Mouse (Mus musculus): Measurements from ENCODE around the gene Foxn3.
"Not testable (repeated sequence)": the region's sequence is repeated elsewhere in the genome, so short reads cannot be mapped to it uniquely, and the experiment has no call there.

Gene Foxn3

DNA sequence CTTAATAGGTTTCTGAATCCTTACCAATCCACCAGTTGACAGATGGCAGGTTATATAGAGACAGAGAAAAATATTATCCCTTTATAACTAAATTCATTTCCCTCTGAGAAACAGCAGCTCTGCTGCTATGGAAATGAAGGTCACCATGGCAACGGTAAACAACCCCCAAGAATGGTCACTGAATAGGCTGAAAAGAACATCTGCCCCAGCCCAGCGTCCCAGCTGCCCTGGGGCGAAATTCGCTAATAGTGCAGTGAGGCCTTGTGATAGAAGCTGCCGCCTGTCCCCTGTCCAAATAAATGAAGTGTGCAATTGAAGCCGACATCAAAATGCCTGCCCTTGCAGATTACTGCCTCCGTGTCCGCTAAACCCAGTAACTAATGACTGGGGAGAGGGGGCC, 343.0 kb downstream of the Foxn3 start:
- no peak for DNase-seq (ENCODE audit: low spot score)

- DNase-seq (ENCODE audit: low spot score), result no peak
Observed at GRCm38 (mm10) chr12:99219812-99220211, 343.6 kb downstream of the Foxn3 start.

GRCm38 (mm10) chr12:99217145-99217698, 346.2 kb downstream of the Foxn3 start:
- no peak for DNase-seq (ENCODE audit: low spot score)

- DNase-seq (ENCODE audit: low spot score), result no peak
Observed at GRCm38 (mm10) chr12:99216341-99216761, 347.0 kb downstream of the Foxn3 start.

GRCm38 (mm10) chr12:99215521-99216255, 347.7 kb downstream of the Foxn3 start:
- DNase-seq (ENCODE audit: low spot score), result no peak

- DNase-seq (ENCODE audit: low spot score), result no peak
Observed at GRCm38 (mm10) chr12:99214098-99214497, 349.3 kb downstream of the Foxn3 start.

DNA sequence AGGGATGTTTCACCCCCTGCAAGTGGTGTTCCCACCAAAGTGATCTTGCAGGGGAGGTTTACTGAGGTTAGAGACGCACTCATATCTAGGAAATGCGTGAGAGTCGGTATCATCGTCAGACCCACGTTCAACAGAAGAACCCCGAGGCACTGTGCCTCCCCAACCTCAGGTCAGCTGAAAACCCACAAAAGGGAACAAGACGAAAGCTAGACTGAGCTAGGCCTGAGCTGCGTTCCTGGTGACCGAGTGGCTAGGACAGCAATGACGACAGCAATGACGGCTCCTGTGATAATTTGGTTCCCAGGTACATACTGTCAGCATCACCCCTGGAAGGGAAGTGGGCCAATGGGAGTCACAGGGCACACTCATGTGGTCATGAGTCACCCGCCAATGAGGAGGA, 350.2 kb downstream of the Foxn3 start:
- no peak for DNase-seq (ENCODE audit: low spot score)

GRCm38 (mm10) chr12:99209801-99210200, 353.6 kb downstream of the Foxn3 start:
- no peak for DNase-seq (ENCODE audit: low spot score)

DNA sequence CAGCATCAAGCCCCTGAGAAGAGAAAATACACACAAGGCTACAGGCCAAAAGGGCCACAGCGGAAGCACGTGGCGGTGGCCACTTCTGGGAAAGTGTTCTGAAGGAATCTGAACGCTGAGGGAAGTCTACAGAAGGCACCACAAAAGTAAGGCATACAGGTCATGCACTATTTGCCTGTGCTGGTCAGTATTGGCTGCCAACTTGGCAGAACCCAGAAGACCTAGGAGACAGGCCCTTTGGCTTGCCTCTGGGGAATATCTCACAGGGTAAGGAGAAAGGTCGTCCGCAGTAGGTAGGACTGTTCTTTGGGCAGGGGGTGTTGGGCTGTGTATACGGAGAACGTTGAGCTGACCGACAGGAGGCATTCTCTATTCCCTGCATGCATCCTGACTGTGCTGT, 355.1 kb downstream of the Foxn3 start:
- DNase-seq (ENCODE audit: low spot score), result no peak

DNA sequence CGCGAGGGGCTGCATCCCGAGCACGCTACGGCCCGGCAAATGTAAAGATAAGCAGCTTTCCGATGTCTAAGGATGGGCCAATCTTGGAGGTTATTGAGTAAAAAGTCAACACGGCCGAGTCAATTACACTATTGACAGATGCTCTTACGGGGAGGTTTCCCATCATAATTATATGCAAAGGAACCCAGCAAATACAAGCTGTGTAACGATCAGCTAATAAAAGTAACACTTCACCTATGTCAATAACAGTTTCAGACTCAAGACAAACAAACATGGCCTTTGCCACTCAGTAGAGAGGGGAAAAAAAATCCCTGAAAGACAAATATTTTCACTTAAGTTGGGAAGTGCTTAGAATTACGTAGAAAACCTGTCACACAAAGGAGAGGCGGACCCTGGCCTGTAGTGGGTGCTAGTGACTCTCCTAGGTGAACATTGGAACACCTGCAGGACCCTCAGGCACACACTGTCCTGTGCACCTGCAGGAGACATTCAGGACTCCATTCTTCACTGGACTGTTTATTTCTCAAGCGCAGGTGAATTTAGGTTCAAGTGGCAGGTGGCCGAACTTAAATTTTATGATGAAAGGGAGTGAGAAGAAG, 356.3 kb downstream of the Foxn3 start:
- DNase-seq (ENCODE audit: low spot score), result no peak

DNA sequence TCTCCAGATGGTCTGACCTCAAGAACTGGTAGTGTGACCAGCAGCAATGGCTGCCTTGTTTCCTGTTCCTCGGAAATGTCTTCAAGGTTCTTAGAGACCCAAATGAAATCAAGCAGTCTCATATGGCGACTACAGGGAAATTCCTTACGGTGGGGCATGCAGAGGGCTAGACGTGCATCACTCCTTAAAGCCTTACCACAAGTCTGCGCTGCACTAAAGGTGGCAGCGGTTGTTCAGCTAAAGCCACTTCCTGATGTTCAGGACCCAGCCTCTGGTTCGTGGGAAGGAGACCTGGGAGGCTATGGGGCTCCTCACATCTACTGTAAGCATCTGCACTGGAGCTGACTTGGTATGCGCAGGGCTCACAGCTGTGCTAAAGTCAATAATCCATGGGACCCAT, 357.6 kb downstream of the Foxn3 start:
- DNase-seq (ENCODE audit: low spot score), result no peak

DNA sequence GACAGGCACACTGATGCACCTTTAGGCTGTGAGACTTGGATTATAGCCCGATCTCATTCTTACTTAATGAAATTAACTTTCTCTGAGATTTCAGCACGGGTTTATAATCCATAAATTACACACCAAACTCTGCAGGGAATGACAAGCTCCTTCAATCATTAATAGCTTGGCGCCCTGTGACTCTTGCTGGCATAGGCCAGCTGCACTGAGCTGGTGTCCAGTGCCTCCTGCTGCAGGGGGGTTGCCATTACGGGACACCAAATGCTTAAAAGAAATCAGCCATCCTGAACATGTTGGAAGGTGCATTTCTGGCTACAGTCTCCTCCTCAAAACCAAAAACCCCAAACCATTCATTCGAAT, 364.3 kb downstream of the Foxn3 start:
- no peak for DNase-seq (ENCODE audit: low spot score)

GRCm38 (mm10) chr12:99198428-99199123, 364.8 kb downstream of the Foxn3 start:
- DNase-seq (ENCODE audit: low spot score), result no peak

- DNase-seq (ENCODE audit: low spot score), result peak; percentile 14
Observed at GRCm38 (mm10) chr12:99197031-99197430, 366.4 kb downstream of the Foxn3 start.

- no peak for DNase-seq (ENCODE audit: low spot score)
Observed at GRCm38 (mm10) chr12:99195655-99196054, 367.7 kb downstream of the Foxn3 start.

GRCm38 (mm10) chr12:99194120-99194519, 369.3 kb downstream of the Foxn3 start:
- not testable (repeated sequence) for DNase-seq (ENCODE audit: low spot score)

DNA sequence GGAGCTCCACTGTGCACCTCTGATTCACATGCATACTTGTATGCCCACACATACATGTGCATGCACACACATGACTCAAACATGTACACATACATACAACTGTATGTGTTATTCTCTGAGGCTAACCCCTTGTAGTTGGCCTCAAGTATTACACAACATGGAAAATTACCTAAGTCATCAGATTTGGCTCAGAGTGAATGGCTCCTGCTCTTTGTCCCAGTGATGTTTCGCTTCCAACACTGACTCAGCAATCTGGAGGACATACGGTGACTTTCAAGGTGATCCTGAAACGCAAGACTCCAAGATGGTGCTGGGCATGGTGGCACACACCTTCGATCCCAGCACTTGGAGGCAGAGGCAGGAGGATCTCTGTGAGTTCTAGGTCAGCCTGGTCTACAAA, 375.7 kb downstream of the Foxn3 start:
- no peak for DNase-seq (ENCODE audit: low spot score)

DNA sequence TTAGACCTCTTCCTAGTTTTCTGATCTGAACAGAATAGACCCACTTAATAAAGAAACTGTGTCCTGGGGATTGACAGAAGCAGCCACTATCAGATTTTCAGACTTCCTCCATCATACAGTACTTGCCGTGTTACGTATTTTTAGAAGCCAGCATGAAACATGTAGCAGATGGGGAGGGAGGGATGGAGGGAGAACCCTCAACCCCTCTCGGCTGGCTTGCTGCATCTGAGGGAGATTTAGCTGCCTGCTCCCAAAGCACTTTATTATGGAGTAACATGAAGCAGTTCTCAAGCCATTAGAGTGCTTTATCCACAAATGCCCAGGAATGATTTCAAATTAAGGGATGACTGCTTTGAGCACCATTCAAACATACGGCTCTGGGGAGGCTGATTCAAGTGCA, 377.1 kb downstream of the Foxn3 start:
- no peak for DNase-seq (ENCODE audit: low spot score)

DNA sequence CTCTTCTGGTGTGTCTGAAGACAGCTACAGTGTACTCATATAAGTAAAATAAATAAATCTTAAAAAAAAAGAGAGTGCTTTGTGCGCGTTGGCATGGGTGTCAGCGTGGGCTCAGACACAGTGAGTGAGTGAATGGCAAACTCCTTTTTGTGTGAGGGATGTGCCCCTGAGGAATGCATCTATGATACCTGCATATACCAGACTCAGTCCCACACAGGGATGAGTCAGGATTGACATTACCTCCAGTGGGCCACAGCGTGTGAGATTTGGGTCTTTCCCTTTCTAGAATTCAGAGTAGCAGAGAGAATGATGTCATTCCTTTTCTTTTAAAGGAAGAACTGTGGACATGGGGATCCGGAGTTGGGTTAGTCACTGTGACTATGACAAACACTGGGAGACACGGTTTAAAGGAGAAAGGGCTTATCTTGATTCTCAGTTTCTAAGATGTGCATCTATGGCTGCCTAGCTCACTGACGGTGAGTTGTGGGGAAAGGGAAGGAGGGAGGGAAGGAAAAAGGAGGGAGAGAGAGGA, 380.1 kb downstream of the Foxn3 start:
- DNase-seq (ENCODE audit: low spot score), result no peak

GRCm38 (mm10) chr12:99182338-99182737, 381.0 kb downstream of the Foxn3 start:
- no peak for DNase-seq (ENCODE audit: low spot score)

DNA sequence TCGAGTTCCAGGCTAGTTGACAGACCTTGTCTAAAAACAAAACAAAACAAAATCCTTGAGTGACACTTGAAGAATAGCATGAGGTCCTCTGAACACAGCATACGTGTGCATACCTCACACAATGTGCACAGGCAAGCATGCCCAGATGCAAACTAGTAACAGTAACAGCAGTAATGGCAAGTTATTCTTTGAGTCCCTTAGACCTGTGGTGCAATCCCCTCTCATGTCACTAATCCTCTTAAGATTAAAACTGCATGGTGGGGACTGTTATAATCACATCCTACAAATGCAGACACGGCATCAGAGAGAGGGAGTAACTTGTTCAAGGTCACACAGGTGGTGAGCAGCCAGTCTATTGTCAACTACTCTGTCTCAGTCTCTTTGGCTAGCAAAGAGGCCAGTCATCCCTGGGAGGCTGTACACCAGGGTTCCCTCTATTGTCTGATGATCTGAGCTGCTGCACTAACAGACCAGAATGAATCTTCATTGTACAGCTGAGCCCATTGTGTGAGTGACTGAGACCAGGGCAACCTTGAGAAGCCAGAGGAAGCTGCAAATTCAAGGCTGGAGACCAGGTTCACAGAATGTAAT, 383.1 kb downstream of the Foxn3 start:
- no peak for DNase-seq (ENCODE audit: low spot score)

DNA sequence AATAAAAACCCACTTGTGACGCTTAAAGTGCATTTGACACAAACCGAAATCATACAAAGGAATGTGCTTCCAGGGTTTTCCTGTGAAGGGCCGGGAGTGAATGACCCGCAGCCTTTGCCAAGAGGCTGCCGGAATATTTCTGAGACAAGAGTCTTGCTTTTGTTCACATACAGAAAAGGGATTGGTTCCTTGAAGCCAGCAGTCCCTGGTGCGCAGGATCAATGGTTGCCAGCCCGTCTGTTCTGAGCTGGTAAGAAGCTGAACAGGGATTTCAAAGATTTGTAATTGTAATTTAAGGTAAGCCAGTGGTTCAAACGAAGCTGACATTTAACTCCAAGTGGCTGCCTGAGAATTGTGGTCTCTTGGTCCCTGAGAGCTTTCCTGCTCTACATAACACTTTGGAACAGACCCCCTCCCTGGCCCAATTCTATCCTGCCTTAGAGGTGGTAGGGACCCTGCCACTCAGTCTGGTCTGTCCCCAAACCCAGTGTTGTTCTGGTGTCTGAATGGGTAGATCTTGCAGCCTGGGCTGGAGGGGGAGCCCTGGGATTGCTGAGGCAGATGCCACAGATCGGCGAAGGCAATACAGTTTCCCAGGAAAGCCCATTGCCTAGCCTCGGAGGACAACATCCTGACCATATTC, 388.3 kb downstream of the Foxn3 start:
- no peak for DNase-seq (ENCODE audit: low spot score)

Measured in T-cell, adult 2 months (primary cell).